Mouse (Mus musculus): ENCODE measurements around the gene Phactr1. TPM values are rescaled to one million over a fixed set of nuclear protein-coding genes. Genes with fewer than 3 reads are reported as not detected.

The Phactr1 gene
- polyA plus RNA-seq, 1 experiment from 2014 or later = 32.4 TPM

DNA sequence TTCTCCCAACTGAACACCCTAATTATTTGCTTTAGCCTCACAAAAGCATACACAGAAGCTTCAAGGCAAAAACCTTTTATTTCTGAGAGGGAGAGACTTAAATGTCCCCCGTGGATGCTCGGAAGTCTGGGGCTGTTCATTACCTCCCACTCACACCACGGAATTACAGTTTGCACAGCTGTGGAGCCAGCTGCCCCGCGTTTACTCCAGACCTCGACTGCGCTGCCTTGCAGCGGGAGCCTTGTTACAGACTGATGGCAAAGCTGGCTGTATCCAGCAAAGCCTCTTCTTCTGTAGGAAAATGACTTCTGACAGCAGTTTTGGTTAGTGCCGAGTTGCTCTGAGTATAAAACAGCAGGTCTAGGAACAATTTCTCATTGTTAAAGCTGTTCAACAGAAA is 39.0 kb downstream of the Phactr1 start:
- ATAC-seq (replicated peaks; ENCODE audit: low FRiP score, low read depth) (no peak), DNase-seq (ENCODE audit: low spot score) (peak; percentile 15)
- H3K9me3 ChIP-seq (replicated peaks; ENCODE audit: low read length) = no peaks in the 10 kb centered on the region
- no peaks in the 10 kb centered on the region for H3K36me3 ChIP-seq (ENCODE audit: insufficient read depth, low read length)
- TF ChIP-seq CTCF (IDR thresholded peaks at IDR 0.05; ENCODE audit: low read depth) = no peak
- H3K27ac ChIP-seq = no peak overlapping the region
- no peak overlapping the region for H3K4me3 ChIP-seq (replicated peaks; ENCODE audit: low read depth, low read length)
- no peak overlapping the region for H3K9ac ChIP-seq (ENCODE audit: low read depth, low read length)
- no peaks in the 10 kb centered on the region; the same call in 1 of the 2 replicates for H3K4me1 ChIP-seq (replicated peaks; ENCODE audit: insufficient read depth, low read length)
- H3K4me2 ChIP-seq (ENCODE audit: low read length) = no peak overlapping the region
- H3K27me3 ChIP-seq (ENCODE audit: insufficient read depth, low read length) = no peaks in the 10 kb centered on the region
- WGBS = 14% methylated on average over 9 of the region's 9 CpGs

DNA sequence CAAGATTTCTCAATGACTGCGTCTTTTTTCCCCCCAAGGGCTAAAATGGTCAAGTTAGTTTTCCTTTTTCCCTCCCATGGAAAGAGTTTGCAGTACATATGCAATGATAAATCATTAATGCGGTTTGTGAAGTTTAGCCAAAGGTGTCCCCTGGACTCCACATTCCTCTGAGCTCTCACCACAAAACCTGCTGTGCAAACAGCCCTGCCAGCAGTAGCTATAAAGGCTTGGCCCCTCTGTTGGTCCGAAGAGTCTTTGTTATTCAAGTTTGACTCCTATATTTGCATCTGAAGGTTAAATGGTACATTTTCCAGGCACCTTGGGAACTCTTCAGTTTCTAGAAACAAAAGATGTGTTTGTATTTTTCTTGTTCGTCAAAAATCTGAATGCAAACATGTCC is 39.7 kb downstream of the Phactr1 start:
- TF ChIP-seq CTCF (IDR thresholded peaks at IDR 0.05; ENCODE audit: low read depth) = no peak
- H3K27ac ChIP-seq = peak overlapping the region; percentile 3; the same call in 1 of the 2 replicates
- H3K36me3 ChIP-seq (ENCODE audit: insufficient read depth, low read length) = no peaks in the 10 kb centered on the region
- no peaks in the 10 kb centered on the region for H3K9me3 ChIP-seq (replicated peaks; ENCODE audit: low read length)
- H3K4me1 ChIP-seq (replicated peaks; ENCODE audit: insufficient read depth, low read length) = no peaks in the 10 kb centered on the region; the same call in 1 of the 2 replicates
- H3K27me3 ChIP-seq (ENCODE audit: insufficient read depth, low read length) = no peaks in the 10 kb centered on the region
- ATAC-seq (replicated peaks; ENCODE audit: low FRiP score, low read depth) (no peak), DNase-seq (ENCODE audit: low spot score) (peak; percentile 39)
- no peak overlapping the region for H3K4me2 ChIP-seq (ENCODE audit: low read length)
- no peak overlapping the region for H3K4me3 ChIP-seq (replicated peaks; ENCODE audit: low read depth, low read length)
- no peak overlapping the region for H3K9ac ChIP-seq (ENCODE audit: low read depth, low read length)
- 13% methylated on average over 4 of the region's 4 CpGs for WGBS

DNA sequence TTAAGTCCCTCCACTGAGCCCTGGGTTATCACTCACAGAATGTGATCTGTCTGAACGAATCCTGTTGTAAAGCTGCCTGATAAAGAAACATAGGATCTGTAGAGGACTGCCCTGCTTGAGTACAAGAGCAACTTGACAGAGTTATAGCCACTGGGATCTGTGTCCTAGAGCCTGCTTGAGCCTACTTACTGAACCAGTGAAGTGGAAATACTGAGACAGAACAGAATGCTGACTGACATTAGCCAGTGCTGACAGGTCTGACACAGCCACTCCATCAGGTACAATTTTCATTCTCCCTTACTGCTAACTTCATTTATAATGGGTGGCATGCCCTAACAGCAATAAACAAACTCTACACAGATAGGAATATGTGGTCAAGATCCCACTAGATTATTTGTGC is 40.2 kb downstream of the Phactr1 start:
- no peak overlapping the region for H3K4me3 ChIP-seq (replicated peaks; ENCODE audit: low read depth, low read length)
- DNase-seq (ENCODE audit: low spot score) (peak; percentile 39), ATAC-seq (replicated peaks; ENCODE audit: low FRiP score, low read depth) (0 out of 2 replicates have a peak, but pooled peaks have one; percentile 40)
- H3K9ac ChIP-seq (ENCODE audit: low read depth, low read length) = no peak overlapping the region
- no peaks in the 10 kb centered on the region for H3K27me3 ChIP-seq (ENCODE audit: insufficient read depth, low read length)
- H3K27ac ChIP-seq = peak overlapping the region; percentile 3; the same call in 1 of the 2 replicates
- H3K36me3 ChIP-seq (ENCODE audit: insufficient read depth, low read length) = no peaks in the 10 kb centered on the region
- H3K4me1 ChIP-seq (replicated peaks; ENCODE audit: insufficient read depth, low read length) = no peaks in the 10 kb centered on the region; the same call in 1 of the 2 replicates
- H3K9me3 ChIP-seq (replicated peaks; ENCODE audit: low read length) = no peaks in the 10 kb centered on the region
- no peak overlapping the region for H3K4me2 ChIP-seq (ENCODE audit: low read length)
- 8% methylated on average over 1 of the region's 1 CpGs for WGBS
- no peak for TF ChIP-seq CTCF (IDR thresholded peaks at IDR 0.05; ENCODE audit: low read depth)

DNA sequence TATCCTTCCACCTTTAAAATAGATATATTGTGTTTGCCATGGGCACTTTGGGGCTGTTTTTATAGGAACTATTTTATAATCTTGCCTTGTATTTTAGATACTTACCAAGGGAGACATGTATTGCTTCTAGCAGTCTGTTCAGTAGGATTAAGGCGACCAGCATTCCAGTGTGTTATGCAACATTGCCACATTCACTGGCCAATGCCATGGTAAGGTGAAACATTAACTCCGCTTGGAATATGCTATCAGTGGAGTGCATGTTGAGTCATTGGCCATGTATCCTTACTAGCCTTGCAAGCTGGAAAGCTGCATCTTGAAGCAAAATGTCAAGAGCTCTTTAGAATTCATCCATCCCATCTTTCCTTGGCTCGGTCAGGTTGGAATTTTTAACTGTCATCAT is 43.6 kb downstream of the Phactr1 start:
- ATAC-seq (replicated peaks; ENCODE audit: low FRiP score, low read depth) (no peak; the same call in 1 of the 2 replicates), DNase-seq (ENCODE audit: low spot score) (peak; percentile 46)
- Histone ChIP-seq H3K4me1 (replicated peaks; ENCODE audit: insufficient read depth, low read length) (no peaks in the 10 kb centered on the region; the same call in 1 of the 2 replicates), H3K9ac (ENCODE audit: low read depth, low read length) (no peak overlapping the region), H3K27me3 (ENCODE audit: insufficient read depth, low read length) (no peaks in the 10 kb centered on the region), H3K36me3 (ENCODE audit: insufficient read depth, low read length) (no peaks in the 10 kb centered on the region), H3K4me3 (replicated peaks; ENCODE audit: low read depth, low read length) (no peak overlapping the region), H3K9me3 (replicated peaks; ENCODE audit: low read length) (no peaks in the 10 kb centered on the region), H3K4me2 (ENCODE audit: low read length) (no peak overlapping the region), H3K27ac (no peak overlapping the region)
- TF ChIP-seq CTCF (IDR thresholded peaks at IDR 0.05; ENCODE audit: low read depth) = no peak
- WGBS = 73% methylated on average over 3 of the region's 3 CpGs

DNA sequence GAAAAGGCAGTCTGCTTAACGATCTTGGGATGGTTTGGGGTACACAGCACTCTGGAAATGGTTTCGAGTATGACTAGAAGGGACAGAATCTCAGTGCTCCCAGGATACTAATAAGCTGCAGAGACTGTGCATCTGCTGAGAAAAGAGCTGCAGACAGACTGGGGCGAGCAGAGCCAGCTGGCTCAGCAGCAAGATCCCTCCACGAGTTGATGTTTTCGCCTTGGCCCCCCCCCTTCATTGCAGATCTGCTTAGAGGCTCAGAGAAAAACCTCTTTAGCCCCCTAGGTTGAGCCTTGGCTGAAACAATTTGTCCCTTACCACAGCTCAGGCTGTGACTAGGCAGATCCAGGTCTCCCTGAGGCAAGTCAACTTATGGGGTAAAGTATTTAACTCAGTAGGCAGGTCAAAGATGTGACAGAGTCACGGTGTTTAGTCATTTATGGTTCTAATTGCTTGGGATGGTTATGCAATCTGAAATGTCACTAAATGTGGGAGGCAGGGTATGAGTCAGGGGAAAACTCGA is 45.3 kb downstream of the Phactr1 start:
- ATAC-seq (replicated peaks; ENCODE audit: low FRiP score, low read depth) (no peak), DNase-seq (ENCODE audit: low spot score) (no peak)
- no peaks in the 10 kb centered on the region; the same call in 1 of the 2 replicates for H3K4me1 ChIP-seq (replicated peaks; ENCODE audit: insufficient read depth, low read length)
- H3K27me3 ChIP-seq (ENCODE audit: insufficient read depth, low read length) = no peaks in the 10 kb centered on the region
- H3K4me2 ChIP-seq (ENCODE audit: low read length) = no peak overlapping the region
- H3K36me3 ChIP-seq (ENCODE audit: insufficient read depth, low read length) = no peaks in the 10 kb centered on the region
- H3K9me3 ChIP-seq (replicated peaks; ENCODE audit: low read length) = no peaks in the 10 kb centered on the region
- WGBS = 50% methylated on average over 7 of the region's 7 CpGs
- H3K4me3 ChIP-seq (replicated peaks; ENCODE audit: low read depth, low read length) = no peak overlapping the region
- H3K9ac ChIP-seq (ENCODE audit: low read depth, low read length) = no peak overlapping the region
- no peak overlapping the region for H3K27ac ChIP-seq
- no peak for TF ChIP-seq CTCF (IDR thresholded peaks at IDR 0.05; ENCODE audit: low read depth)

DNA sequence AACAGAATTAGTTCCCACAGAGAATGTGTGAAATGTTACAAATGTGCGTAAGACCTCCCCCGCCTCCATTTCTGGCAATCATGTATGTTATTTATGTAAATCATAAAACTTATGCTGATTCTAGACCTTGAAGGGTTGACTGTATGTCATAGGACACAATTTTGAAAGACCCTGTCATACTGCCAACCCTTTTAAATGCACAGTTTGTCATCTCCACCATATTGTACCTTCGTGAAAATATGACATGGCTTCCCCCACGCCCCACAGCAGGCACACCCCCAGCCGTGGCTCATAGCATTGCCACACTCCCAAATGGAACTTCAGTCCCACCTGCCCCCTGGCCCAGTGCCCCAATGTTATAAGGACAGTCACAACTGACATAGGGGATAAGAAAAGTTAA is 57.1 kb downstream of the Phactr1 start:
- no peak for TF ChIP-seq CTCF (IDR thresholded peaks at IDR 0.05; ENCODE audit: low read depth)
- H3K4me2 ChIP-seq (ENCODE audit: low read length) = no peak overlapping the region
- H3K9ac ChIP-seq (ENCODE audit: low read depth, low read length) = no peak overlapping the region
- H3K4me3 ChIP-seq (replicated peaks; ENCODE audit: low read depth, low read length) = no peak overlapping the region
- no peak overlapping the region for H3K27ac ChIP-seq
- no peaks in the 10 kb centered on the region for H3K36me3 ChIP-seq (ENCODE audit: insufficient read depth, low read length)
- no peaks in the 10 kb centered on the region for H3K9me3 ChIP-seq (replicated peaks; ENCODE audit: low read length)
- H3K27me3 ChIP-seq (ENCODE audit: insufficient read depth, low read length) = no peaks in the 10 kb centered on the region
- no peak for ATAC-seq (replicated peaks; ENCODE audit: low FRiP score, low read depth)
- WGBS = 89% methylated on average over 5 of the region's 5 CpGs
- no peak for DNase-seq (ENCODE audit: low spot score)
- H3K4me1 ChIP-seq (replicated peaks; ENCODE audit: insufficient read depth, low read length) = no peaks in the 10 kb centered on the region

DNA sequence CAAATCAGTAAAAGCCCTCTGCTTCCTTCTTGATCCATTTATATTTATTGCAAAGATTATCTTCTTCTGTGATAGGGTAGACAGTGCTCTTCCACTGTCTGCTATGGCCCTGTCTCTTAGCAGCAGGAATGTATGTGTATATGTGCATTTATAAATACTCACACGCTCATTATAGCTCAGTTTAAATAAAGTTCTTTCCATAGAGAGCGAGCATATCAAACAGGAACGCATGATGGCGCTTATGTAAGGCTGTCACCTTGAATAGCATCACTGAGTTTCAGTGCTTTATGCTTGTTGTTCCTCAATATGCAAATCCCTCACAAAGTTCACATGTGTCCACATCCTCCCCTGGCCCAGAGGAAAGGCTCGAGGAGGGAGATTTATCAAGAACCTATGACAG is 57.7 kb downstream of the Phactr1 start:
- Histone ChIP-seq H3K4me3 (replicated peaks; ENCODE audit: low read depth, low read length) (no peak overlapping the region), H3K27ac (no peak overlapping the region), H3K27me3 (ENCODE audit: insufficient read depth, low read length) (no peaks in the 10 kb centered on the region), H3K9ac (ENCODE audit: low read depth, low read length) (no peak overlapping the region), H3K4me1 (replicated peaks; ENCODE audit: insufficient read depth, low read length) (no peaks in the 10 kb centered on the region), H3K4me2 (ENCODE audit: low read length) (no peak overlapping the region), H3K36me3 (ENCODE audit: insufficient read depth, low read length) (no peaks in the 10 kb centered on the region), H3K9me3 (replicated peaks; ENCODE audit: low read length) (no peaks in the 10 kb centered on the region)
- ATAC-seq (replicated peaks; ENCODE audit: low FRiP score, low read depth) (no peak), DNase-seq (ENCODE audit: low spot score) (no peak)
- TF ChIP-seq CTCF (IDR thresholded peaks at IDR 0.05; ENCODE audit: low read depth) = no peak
- 84% methylated on average over 5 of the region's 5 CpGs for WGBS

Data from kidney, postnatal 0 days (tissue).